Mouse (Mus musculus) adrenal gland (tissue): ENCODE measurements around the gene Dscam.

Experiments
- intact Hi-C: fragments of 180-260 bp; cut with DNase I; formaldehyde crosslinking; loops from one replicate; pipeline ENCODE4 v1.15.1; 2025

Dscam gene

GRCm38 (mm10) chr16:96725071-96725724, 445.4 kb downstream of the Dscam start:
- intact Hi-C loops, result no loop called here

- intact Hi-C loops, result no loop called here
Measured at GRCm38 (mm10) chr16:96724591-96724990, 446.0 kb downstream of the Dscam start.

- intact Hi-C loops, result no loop called here
Measured at GRCm38 (mm10) chr16:96724123-96724522, 446.4 kb downstream of the Dscam start.

DNA sequence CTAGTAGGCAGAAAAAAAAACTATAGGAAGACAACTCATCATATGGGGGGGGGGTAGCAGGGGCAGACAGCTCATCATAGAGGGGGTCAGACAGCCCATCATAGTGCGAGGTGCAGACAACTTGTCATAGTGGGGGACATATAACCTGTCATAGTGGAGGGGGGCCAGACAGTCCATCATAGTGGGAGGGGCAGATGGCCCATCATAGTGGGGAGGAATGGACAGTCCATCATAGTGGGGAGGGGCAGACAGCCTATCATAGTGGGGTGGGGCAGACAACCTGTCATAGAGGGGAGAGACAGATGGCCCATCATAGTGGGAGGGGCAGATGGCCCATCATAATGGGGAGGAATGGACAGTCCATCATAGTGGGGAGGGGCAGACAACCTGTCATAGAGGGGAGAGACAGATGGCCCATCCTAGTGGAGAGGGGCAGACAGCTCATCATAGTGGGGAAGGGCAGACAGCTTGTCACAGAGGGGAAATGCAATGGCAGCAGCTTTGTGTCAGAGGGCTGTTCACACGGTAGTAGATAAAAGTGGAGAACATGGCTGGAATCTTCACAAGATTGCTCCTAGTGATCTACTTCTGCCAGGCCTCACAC, 447.4 kb downstream of the Dscam start:
- intact Hi-C loops, result no loop called here

- intact Hi-C loops, result no loop called here
Measured at GRCm38 (mm10) chr16:96722135-96722534, 448.4 kb downstream of the Dscam start.

DNA sequence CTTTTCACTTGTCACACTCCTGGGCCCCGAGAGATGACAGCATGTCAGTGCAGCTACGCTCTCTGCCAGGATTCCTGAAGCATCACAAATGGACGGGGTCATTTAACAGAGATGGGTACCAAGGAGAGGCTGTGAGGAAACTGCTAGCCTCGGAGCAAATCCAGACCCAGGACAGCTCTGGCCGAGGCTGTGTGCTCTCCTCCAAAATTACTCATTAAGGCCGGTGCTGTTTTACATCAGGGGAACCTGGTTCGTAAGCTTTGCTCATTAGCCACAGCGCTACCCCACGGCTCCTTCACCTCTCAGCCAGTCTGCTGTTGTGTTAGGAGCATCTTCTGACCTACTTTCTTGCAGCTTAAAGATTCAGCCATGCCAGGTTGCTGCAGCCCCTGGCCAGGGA, 449.3 kb downstream of the Dscam start:
- intact Hi-C loops, result no loop called here

GRCm38 (mm10) chr16:96720666-96721065, 449.9 kb downstream of the Dscam start:
- intact Hi-C loops, result no loop called here

GRCm38 (mm10) chr16:96718221-96718620, 452.3 kb downstream of the Dscam start:
- intact Hi-C loops, result no loop called here

- intact Hi-C loops, result no loop called here
Measured at GRCm38 (mm10) chr16:96716633-96717032, 453.9 kb downstream of the Dscam start.

DNA sequence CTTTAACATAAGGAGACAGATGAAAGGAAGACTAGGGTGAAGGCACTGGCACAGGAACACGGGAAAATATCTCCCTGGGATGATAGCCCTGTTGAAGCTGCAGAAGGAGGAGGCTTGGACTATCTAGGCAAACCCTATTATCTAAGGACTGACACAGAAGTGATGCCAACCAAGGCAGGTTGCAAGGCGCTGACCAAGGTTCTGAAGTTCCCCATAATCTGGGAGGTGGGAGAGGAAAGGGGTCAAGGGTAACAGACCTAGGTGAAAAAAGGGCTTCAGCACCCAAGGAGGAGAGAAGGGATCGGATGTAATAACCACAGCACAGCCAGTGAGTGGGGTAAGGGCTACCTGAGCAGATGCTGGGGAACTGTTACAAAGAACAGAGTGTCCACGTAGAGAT, 458.6 kb downstream of the Dscam start:
- intact Hi-C loops, result no loop called here

GRCm38 (mm10) chr16:96700551-96700950, 470.0 kb downstream of the Dscam start:
- intact Hi-C loops, result no loop called here

- intact Hi-C loops, result no loop called here
Measured at GRCm38 (mm10) chr16:96695882-96696281, 474.7 kb downstream of the Dscam start.

DNA sequence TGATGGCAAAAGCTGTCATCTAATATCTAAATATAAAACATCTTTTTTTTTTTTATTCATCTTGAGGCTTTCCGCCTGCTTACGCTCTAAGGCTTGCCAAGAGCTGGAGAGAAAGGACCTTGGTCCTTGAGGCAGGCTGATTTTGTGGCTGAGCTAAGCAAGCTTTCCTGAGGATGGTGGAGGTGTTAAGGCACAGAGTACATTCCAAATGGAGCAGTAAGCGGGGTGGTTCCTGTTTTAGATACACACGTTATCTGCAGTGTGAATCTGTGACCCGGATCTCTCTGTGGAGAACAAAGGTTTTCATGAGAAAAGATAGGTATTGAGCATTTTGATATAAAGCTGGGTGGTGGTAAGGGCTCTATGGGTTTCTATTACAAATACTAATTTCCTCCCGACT, 479.0 kb downstream of the Dscam start:
- intact Hi-C loops, result no loop called here

DNA sequence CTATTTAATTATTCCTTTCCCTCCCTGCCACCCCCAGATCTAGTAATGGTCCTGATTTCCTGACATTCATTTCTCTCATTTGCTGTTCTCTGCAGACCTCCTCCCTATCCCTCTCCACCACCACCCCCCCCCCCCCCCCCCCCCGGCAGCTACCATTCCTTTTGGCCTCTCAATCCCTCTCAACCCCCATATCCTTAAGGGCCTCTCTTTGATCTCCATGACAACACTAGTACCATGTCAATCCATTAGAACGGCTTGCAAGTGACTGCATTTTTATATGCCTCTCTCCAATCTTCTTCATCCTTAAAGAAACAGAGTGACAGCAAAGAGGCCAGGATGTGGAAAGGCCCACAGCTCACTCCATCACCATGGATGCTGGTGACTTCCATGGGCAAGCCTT, 480.5 kb downstream of the Dscam start:
- intact Hi-C loops, result no loop called here

- intact Hi-C loops, result no loop called here
Measured at GRCm38 (mm10) chr16:96689419-96689818, 481.1 kb downstream of the Dscam start.

DNA sequence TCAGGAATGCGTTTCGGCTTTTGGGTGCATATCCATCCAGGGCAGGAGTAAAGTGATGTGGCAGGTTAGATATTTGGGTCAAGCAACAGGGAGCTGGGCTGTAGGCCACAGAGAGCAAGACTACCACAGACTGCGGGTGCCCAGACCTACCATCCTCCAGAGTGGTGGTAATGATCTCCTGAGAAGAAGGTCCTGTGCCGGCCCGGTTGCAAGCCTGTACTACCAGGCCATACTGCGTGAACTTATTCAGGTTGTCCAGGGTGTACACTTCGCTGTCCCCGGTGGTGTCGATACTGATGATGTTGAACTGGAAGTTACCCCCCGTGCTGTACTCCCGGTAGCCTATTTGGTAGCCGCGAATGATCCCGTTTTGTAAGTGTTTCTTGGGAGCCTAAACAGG, 485.5 kb downstream of the Dscam start:
- intact Hi-C loops, result no loop called here

GRCm38 (mm10) chr16:96684581-96684980, 486.0 kb downstream of the Dscam start:
- intact Hi-C loops, result loop anchor here (1.0 kb wide), 1 partner anchor 135 kb away; no protein-coding TSS in a partner anchor

DNA sequence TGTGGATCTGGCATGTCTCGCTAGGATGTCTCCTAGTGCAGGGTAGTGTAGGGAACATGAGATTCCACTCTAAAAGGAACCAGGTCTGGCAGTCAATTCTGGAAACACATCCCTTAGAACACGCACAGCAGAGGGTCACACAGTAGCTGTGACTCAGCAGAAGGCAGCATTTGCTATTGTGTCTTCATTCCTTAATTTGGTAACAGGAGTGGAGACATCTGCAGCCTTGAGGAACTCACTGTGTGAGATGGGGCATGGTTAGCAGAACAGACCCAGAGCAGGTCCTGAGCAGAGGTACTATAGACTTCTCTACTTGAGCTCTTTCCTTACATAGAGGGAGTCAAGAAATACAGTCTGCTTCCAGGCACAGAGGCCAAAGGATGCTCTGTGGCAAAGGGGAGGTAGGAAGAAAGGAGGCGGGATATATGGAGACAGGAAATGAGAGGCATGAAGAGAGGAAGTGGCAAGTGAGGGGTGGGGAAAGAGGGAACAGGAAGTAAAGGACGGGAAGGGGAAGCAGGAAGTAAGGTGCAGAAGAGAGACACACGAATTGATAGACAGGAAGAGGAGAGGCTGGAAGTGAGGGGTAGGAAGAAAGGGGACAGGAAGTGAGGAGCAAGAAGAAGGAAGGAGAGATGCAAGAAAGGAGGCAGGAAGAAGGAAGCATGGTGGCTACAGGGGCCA, 488.1 kb downstream of the Dscam start:
- intact Hi-C loops, result no loop called here

GRCm38 (mm10) chr16:96679981-96680380, 490.6 kb downstream of the Dscam start:
- intact Hi-C loops, result no loop called here

DNA sequence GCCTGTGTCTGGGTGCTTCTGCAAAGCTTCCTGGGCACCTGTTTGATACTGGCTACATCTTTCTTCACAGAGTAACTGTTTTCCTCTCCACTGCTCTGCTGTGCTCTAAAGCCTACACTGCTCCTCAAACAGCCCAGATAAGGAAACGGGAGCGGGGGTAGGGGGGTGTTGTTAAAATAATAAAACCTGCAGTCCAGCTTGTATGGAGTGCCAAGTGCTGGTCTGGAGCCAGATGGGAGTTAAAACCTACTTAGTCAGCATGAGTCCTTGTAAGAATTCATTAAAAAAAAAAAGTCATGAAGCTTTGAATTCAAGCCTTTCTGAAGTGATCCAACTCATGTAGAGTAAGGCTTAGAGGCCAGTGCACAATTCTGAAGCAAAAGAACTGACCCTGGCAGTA, 493.1 kb downstream of the Dscam start:
- intact Hi-C loops, result no loop called here

DNA sequence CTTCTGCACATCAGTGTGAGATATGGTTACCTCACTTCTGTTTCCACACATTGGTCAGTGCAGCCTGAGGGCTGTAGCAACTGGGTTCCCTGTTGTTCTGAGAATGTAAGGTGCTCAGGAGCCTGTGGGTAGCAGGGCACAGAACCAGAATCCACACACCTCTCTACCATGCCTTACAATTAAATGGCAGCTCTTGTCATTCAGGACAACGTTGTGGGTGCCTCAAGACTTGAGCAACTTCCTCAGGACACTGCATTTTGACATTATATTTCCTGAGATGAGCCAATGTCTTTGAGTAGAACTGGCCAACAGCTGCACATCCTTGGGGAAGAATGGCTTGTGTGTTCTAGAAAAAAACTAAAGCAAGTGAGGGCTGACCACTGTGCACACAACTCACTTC, 493.9 kb downstream of the Dscam start:
- intact Hi-C loops, result no loop called here

- intact Hi-C loops, result loop anchor here (2.0 to 5.0 kb wide), 2 partner anchors 205 to 316 kb away; no protein-coding TSS in a partner anchor
Measured at GRCm38 (mm10) chr16:96673191-96673847, 497.2 kb downstream of the Dscam start.
